Mouse (Mus musculus) right cerebral cortex, postnatal 14 days (tissue): ENCODE data around the gene Lrrc30.

Source experiments
- DNase-seq: peaks from one replicate; pipeline ENCODE4 v3.0.0; 2022

Lrrc30 gene

DNA sequence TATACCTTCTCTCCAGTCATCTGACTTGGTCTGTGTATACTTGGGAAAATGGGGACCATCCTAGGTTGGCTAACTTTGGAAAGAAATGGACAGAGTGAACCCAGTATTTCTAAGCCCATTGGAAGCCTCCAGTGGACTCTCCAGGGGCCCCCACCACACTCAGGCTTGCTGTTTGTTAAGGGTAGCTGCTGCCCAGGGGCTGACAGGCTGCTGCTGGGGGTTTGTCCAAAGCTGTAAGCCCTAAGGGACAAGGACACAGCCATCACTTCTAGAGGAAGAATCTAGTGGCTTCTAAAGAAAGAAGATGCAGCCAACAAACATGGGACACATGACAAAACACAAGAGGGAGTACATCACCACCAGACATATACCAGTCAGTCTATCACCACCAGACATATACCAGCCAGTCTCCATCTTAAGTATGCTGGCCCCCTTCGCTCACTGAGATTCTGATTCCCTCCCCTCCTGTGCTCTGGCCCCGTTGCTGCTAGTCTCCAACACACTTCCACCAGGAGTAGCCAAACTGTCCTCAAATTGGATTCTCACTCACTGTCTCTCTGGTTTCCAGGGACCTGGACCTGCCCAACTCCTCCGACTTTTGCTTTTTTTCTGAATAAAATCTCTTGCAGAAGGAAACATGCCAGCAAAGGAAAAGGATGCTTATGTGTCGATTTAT, 49.7 kb downstream of the Lrrc30 start:
- DNase-seq = no peak

DNA sequence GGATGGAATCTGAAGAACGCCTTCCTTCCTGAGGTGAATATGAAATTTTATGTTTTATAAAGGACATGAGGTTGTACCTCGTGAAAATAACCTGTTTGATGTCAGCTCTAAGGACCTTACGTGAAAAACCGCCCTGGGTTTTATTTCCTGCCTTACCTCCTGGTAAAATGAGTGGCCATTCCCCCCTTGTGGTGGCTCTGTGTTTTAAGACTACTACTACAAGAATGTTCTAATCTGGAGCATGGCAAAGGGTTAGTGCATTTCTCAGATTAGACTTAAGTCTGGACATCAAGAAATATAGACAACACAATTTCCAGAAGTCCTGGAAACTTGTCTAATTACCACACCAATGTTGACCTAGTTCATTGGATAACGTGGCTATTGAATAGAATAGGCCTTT, 50.7 kb downstream of the Lrrc30 start:
- no peak for DNase-seq
